Mouse (Mus musculus) CH12.LX (cell line): ENCODE measurements around the gene Abat. TPM values are rescaled to one million over a fixed set of nuclear protein-coding genes. Genes with fewer than 3 reads are reported as not detected.

Experiments used
- DNase-seq: peaks from one replicate; pipeline ENCODE4 v3.0.0-alpha.2; 2013; ENCODE audit errors: extremely low read depth
- H3K27ac ChIP-seq: 2 replicates; pipeline ENCODE4 v1.5.1; 2012; ENCODE audit warnings: low read depth, mild to moderate bottlenecking, control low read depth, moderate library complexity; ENCODE audit not compliant: insufficient read depth
- H3K27me3 ChIP-seq: replicated peaks from 2 replicates; pipeline ENCODE3; 2012; ENCODE audit warnings: inconsistent platforms
- H3K36me3 ChIP-seq, 2 experiments: replicated peaks in 1 of 2; 2 replicates each; pipeline versions ENCODE3 to v1.6.1; 2012; ENCODE audit warnings: inconsistent platforms in 1 of 2, low read length in 1 of 2, mild to moderate bottlenecking in 1 of 2, mixed read lengths in 1 of 2, moderate library complexity in 1 of 2; ENCODE audit not compliant: control insufficient read depth in 1 of 2, insufficient read depth in 1 of 2
- H3K4me1 ChIP-seq, 2 experiments: 2 replicates each; pipeline ENCODE4 v1.6.1; 2012; ENCODE audit warnings: inconsistent platforms in 1 of 2, moderate library complexity in 1 of 2; ENCODE audit not compliant: insufficient read depth in 2 of 2, control insufficient read depth in 1 of 2
- H3K4me2 ChIP-seq: 2 replicates; pipeline ENCODE4 v1.6.1; 2012; ENCODE audit warnings: low read depth, mild to moderate bottlenecking, control low read depth; ENCODE audit not compliant: poor library complexity, insufficient read depth, severe bottlenecking
- H3K4me3 ChIP-seq, 3 experiments: fragments of 150-350 bp in 1 of 3; sonication (generic) in 1 of 3; replicated peaks in 1 of 3; 2 replicates each; pipeline versions ENCODE3 to v1.5.1; 2011 to 2012; ENCODE audit warnings: low read depth in 2 of 3, low read length in 2 of 3, mild to moderate bottlenecking in 2 of 3, moderate library complexity in 2 of 3, control low read depth in 1 of 3, improper control_type of control experiment in 1 of 3, inconsistent platforms in 1 of 3, mixed read lengths in 1 of 3; ENCODE audit not compliant: poor library complexity in 1 of 3
- H3K79me2 ChIP-seq: replicated peaks from 2 replicates; pipeline ENCODE4 v1.6.1; 2012; ENCODE audit warnings: mild to moderate bottlenecking, moderate library complexity; ENCODE audit not compliant: control insufficient read depth, poor library complexity, insufficient read depth, severe bottlenecking; ENCODE audit errors: extremely low read depth
- H3K9ac ChIP-seq: 2 replicates; pipeline ENCODE4 v1.6.1; 2012; ENCODE audit warnings: low read depth, mild to moderate bottlenecking, control low read depth, moderate library complexity; ENCODE audit not compliant: insufficient read depth
- H3K9me3 ChIP-seq: replicated peaks from 2 replicates; pipeline ENCODE3; 2012; ENCODE audit warnings: low read length, inconsistent platforms, mixed read lengths
- CHD1 ChIP-seq: IDR thresholded peaks from 2 replicates; pipeline ENCODE4 v1.6.1; 2012; ENCODE audit warnings: low read depth, low read length, improper control_type of control experiment, inconsistent platforms
- CTCF ChIP-seq, 2 experiments: IDR thresholded peaks in 1 of 2; conservative IDR thresholded peaks in 1 of 2; 2 replicates each; pipeline ENCODE4 v1.5.1; 2011 to 2012; ENCODE audit warnings: low read depth in 2 of 2, low read length in 2 of 2, improper control_type of control experiment in 1 of 2, inconsistent platforms in 1 of 2, mild to moderate bottlenecking in 1 of 2, moderate library complexity in 1 of 2
- E2F4 ChIP-seq: IDR thresholded peaks from 2 replicates; pipeline ENCODE4 v1.6.1; 2011; ENCODE audit warnings: low read depth, low read length, improper control_type of control experiment; ENCODE audit not compliant: insufficient replicate concordance
- ELF1 ChIP-seq: IDR thresholded peaks from 2 replicates; pipeline ENCODE4 v1.6.1; 2014; ENCODE audit warnings: low read depth, mild to moderate bottlenecking, inconsistent platforms, low read length, improper control_type of control experiment
- EP300 ChIP-seq: IDR thresholded peaks from 2 replicates; pipeline ENCODE4 v1.6.1; 2011; ENCODE audit warnings: low read length, improper control_type of control experiment
- IRF4 ChIP-seq: IDR thresholded peaks from 2 replicates; pipeline ENCODE4 v1.6.1; 2014; ENCODE audit warnings: low read depth, mild to moderate bottlenecking, inconsistent platforms, low read length, improper control_type of control experiment
- JUN ChIP-seq: IDR thresholded peaks from 2 replicates; pipeline ENCODE4 v1.6.1; 2011; ENCODE audit warnings: low read depth, mild to moderate bottlenecking, low read length, improper control_type of control experiment, moderate library complexity; ENCODE audit not compliant: insufficient read depth
- JUND ChIP-seq: conservative IDR thresholded peaks from 2 replicates; pipeline ENCODE4 v1.6.1; 2011; ENCODE audit warnings: low read depth, low read length, improper control_type of control experiment
- MAFK ChIP-seq: IDR thresholded peaks from 2 replicates; pipeline ENCODE4 v1.6.1; 2011; ENCODE audit warnings: low read length, improper control_type of control experiment; ENCODE audit not compliant: insufficient replicate concordance
- MAX ChIP-seq: IDR thresholded peaks from 2 replicates; pipeline ENCODE4 v1.6.1; 2011; ENCODE audit warnings: low read length, improper control_type of control experiment
- MEF2A ChIP-seq: IDR thresholded peaks from 2 replicates; pipeline ENCODE4 v1.6.1; 2014; ENCODE audit warnings: low read depth, mild to moderate bottlenecking, inconsistent platforms, low read length, improper control_type of control experiment, borderline replicate concordance
- MXI1 ChIP-seq: IDR thresholded peaks from 2 replicates; pipeline ENCODE4 v1.6.1; 2011; ENCODE audit warnings: mild to moderate bottlenecking, low read depth, low read length, improper control_type of control experiment
- MYC ChIP-seq: IDR thresholded peaks from 2 replicates; pipeline ENCODE4 v1.6.1; 2011; ENCODE audit warnings: low read depth, mild to moderate bottlenecking, improper control_type of control experiment, low read length
- NRF1 ChIP-seq: IDR thresholded peaks from 2 replicates; pipeline ENCODE4 v1.6.1; 2014; ENCODE audit warnings: low read depth, mild to moderate bottlenecking, inconsistent platforms, low read length, improper control_type of control experiment, moderate library complexity
- PAX5 ChIP-seq: IDR thresholded peaks from 2 replicates; pipeline ENCODE4 v1.6.1; 2012; ENCODE audit warnings: low read length, inconsistent platforms, mixed read lengths
- POLR2A ChIP-seq: IDR thresholded peaks from 2 replicates; pipeline ENCODE4 v1.6.1; 2011; ENCODE audit warnings: low read depth, mild to moderate bottlenecking, improper control_type of control experiment, low read length
- POLR2AphosphoS2 ChIP-seq: IDR thresholded peaks from 2 replicates; pipeline ENCODE4 v1.6.1; 2011; ENCODE audit warnings: low read depth, low read length, improper control_type of control experiment
- RAD21 ChIP-seq: IDR thresholded peaks from 2 replicates; pipeline ENCODE4 v1.6.1; 2011; ENCODE audit warnings: low read depth, mild to moderate bottlenecking, low read length, improper control_type of control experiment, moderate library complexity
- RCOR1 ChIP-seq: conservative IDR thresholded peaks from 2 replicates; pipeline ENCODE4 v1.6.1; 2012; ENCODE audit warnings: low read depth, mild to moderate bottlenecking, inconsistent platforms, low read length, improper control_type of control experiment
- SIN3A ChIP-seq: IDR thresholded peaks from 2 replicates; pipeline ENCODE4 v1.6.1; 2012; ENCODE audit warnings: low read length, improper control_type of control experiment, inconsistent platforms
- TBP ChIP-seq: conservative IDR thresholded peaks from 2 replicates; pipeline ENCODE4 v1.6.1; 2011; ENCODE audit warnings: low read depth, low read length, improper control_type of control experiment
- USF1 ChIP-seq: IDR thresholded peaks from 2 replicates; pipeline ENCODE4 v1.6.1; 2014; ENCODE audit warnings: low read depth, mild to moderate bottlenecking, inconsistent platforms, low read length, improper control_type of control experiment
- ZC3H11A ChIP-seq: IDR thresholded peaks from 2 replicates; pipeline ENCODE4 v1.6.1; 2012; ENCODE audit warnings: low read depth, mild to moderate bottlenecking, inconsistent platforms, low read length, improper control_type of control experiment
- ZKSCAN1 ChIP-seq: IDR thresholded peaks from 2 replicates; pipeline ENCODE4 v1.6.1; 2012; ENCODE audit warnings: low read depth, inconsistent platforms, low read length, improper control_type of control experiment, borderline replicate concordance
- ZMIZ1 ChIP-seq: IDR thresholded peaks from 2 replicates; pipeline ENCODE4 v1.6.1; 2012; ENCODE audit warnings: low read depth, mild to moderate bottlenecking, inconsistent platforms, low read length, improper control_type of control experiment
- ZNF384 ChIP-seq: IDR thresholded peaks from 2 replicates; pipeline ENCODE4 v1.6.1; 2012; ENCODE audit warnings: low read depth, low read length, improper control_type of control experiment, inconsistent platforms
- dilution Hi-C: fragments of 300-500 bp; cut with MboI; formaldehyde crosslinking; loops from 2 replicates; pipeline ENCODE4 v1.14.3; 2020; ENCODE audit warnings: low sequenced_read_pairs; ENCODE audit not compliant: extremely low pct_unique_long_range_greater_than_20kb, extremely low pct_ligation_motif_present
- in situ Hi-C: fragments of 300-500 bp; cut with MboI; formaldehyde crosslinking; loops from 3 replicates; pipeline ENCODE4 v1.14.3; 2019; ENCODE audit warnings: low sequenced_read_pairs, low pct_ligation_motif_present, low pct_unique_long_range_greater_than_20kb, mixed read lengths
- polyA plus RNA-seq: library from polyadenylated mRNA; unstranded; fragments of >175 nt; gene quantifications from 2 replicates; pipeline ENCODE4 v1.2.1, GENCODE M21; 2012; ENCODE audit warnings: low read depth; ENCODE audit not compliant: insufficient read length
- total RNA-seq, 2 experiments: library from RNA; depleted of rRNA; stranded (reverse); fragments of 300-350 nt in 1 of 2; fragments of >200 nt in 1 of 2; gene quantifications; 2 replicates each; pipeline ENCODE4 v1.2.3; 2012 to 2014

The Abat gene
- total and polyA plus RNA-seq, 3 experiments = 0.17 TPM; not detected in 2

GRCm38 (mm10) chr16:8566115-8566711 lies 53.0 kb downstream of the Abat start:
- dilution Hi-C loops = no loop called here

GRCm38 (mm10) chr16:8568881-8569280 lies 55.7 kb downstream of the Abat start:
- no peak overlapping the region for H3K4me2 ChIP-seq
- dilution Hi-C loops (no loop called here), in situ Hi-C loops (no loop called here)
- H3K9ac ChIP-seq = no peak overlapping the region
- H3K79me2 ChIP-seq = no peaks in the 10 kb centered on the region
- no peaks in the 10 kb centered on the region for H3K4me1 ChIP-seq
- TF ChIP-seq RCOR1 (no peak), E2F4 (no peak), POLR2A (no peak), MYC (no peak), MAX (no peak), ZC3H11A (no peak), CHD1 (no peak), RAD21 (no peak), ELF1 (no peak), POLR2AphosphoS2 (no peak), EP300 (no peak), PAX5 (no peak), JUND (no peak), TBP (no peak)
- no peak overlapping the region for H3K4me3 ChIP-seq
- no peaks in the 10 kb centered on the region for H3K9me3 ChIP-seq
- no peaks in the 10 kb centered on the region for H3K36me3 ChIP-seq
- peaks cover 86% of the 10 kb centered on the region for H3K27me3 ChIP-seq
- no peak for DNase-seq
- no peak overlapping the region for H3K27ac ChIP-seq

More at GRCm38 (mm10) chr16:8566115-8566711, 53.0 kb downstream of the Abat start:
- no peak for DNase-seq
- Histone ChIP-seq H3K4me2 (no peak overlapping the region), H3K9ac (no peak overlapping the region), H3K27me3 (peaks cover 75% of the 10 kb centered on the region), H3K36me3 (no peaks in the 10 kb centered on the region), H3K9me3 (no peaks in the 10 kb centered on the region), H3K4me3 (no peak overlapping the region), H3K79me2 (no peaks in the 10 kb centered on the region), H3K27ac (no peak overlapping the region), H3K4me1 (no peaks in the 10 kb centered on the region)
- TF ChIP-seq MAX (no peak), JUND (no peak)
- in situ Hi-C loops = no loop called here

- H3K36me3 ChIP-seq = no peaks in the 10 kb centered on the region
- H3K4me2 ChIP-seq = no peak overlapping the region
- no peak overlapping the region for H3K4me3 ChIP-seq
- in situ Hi-C loops (no loop called here), dilution Hi-C loops (no loop called here)
- no peak overlapping the region for H3K9ac ChIP-seq
- H3K9me3 ChIP-seq = no peaks in the 10 kb centered on the region
- DNase-seq = no peak
- H3K4me1 ChIP-seq = no peaks in the 10 kb centered on the region
- H3K27me3 ChIP-seq = peaks cover 85% of the 10 kb centered on the region
- H3K27ac ChIP-seq = no peak overlapping the region
- H3K79me2 ChIP-seq = no peaks in the 10 kb centered on the region
- TF ChIP-seq JUN (no peak), NRF1 (no peak), POLR2A (no peak), USF1 (no peak), RAD21 (no peak), ZMIZ1 (no peak), MXI1 (no peak), POLR2AphosphoS2 (no peak), CTCF (conservative IDR thresholded peaks at IDR 0.05 in 1 of 2, IDR thresholded peaks at IDR 0.05 in 1 of 2; ENCODE audit: low read depth in 2 of 2, low read length in 2 of 2) (no peak), ZNF384 (no peak), IRF4 (no peak), JUND (no peak), MEF2A (no peak), MYC (no peak), SIN3A (no peak), ZKSCAN1 (no peak), MAFK (no peak)
Measured at GRCm38 (mm10) chr16:8570336-8570735, 57.1 kb downstream of the Abat start.
